Mouse (Mus musculus) stomach, postnatal 0 days (tissue): Measurements from ENCODE around the gene Ccno. TPM values are rescaled to one million over a fixed set of nuclear protein-coding genes. Genes with fewer than 3 reads are reported as not detected.

ENCODE experiments used
- ATAC-seq: fragments of 200-750 bp; cut with Nextera tagmentation; 2 replicates; pipeline ENCODE4 v1.8.0; 2017; ENCODE audit not compliant: low FRiP score, low TSS enrichment
- DNase-seq: peaks from one replicate; pipeline ENCODE4 v3.0.0-alpha.2; 2016; ENCODE audit warnings: low spot score
- H3K27ac ChIP-seq: fragments of 300-500 bp; sonication (generic); replicated peaks from 2 replicates; pipeline ENCODE4 v1.5.1; 2014; ENCODE audit warnings: mild to moderate bottlenecking, control low read depth
- H3K27me3 ChIP-seq: fragments of 300-500 bp; sonication (generic); 2 replicates; pipeline ENCODE4 v1.6.1; 2014; ENCODE audit warnings: low read length; ENCODE audit not compliant: control insufficient read depth, insufficient read depth
- H3K36me3 ChIP-seq: fragments of 300-500 bp; sonication (generic); 2 replicates; pipeline ENCODE4 v1.6.1; 2014; ENCODE audit warnings: low read length, mixed read lengths; ENCODE audit not compliant: control insufficient read depth, insufficient read depth
- H3K4me1 ChIP-seq: fragments of 300-500 bp; sonication (generic); replicated peaks from 2 replicates; pipeline ENCODE4 v1.6.1; 2014; ENCODE audit warnings: antibody characterized with exemption; ENCODE audit not compliant: control insufficient read depth, insufficient read depth
- H3K4me2 ChIP-seq: fragments of 300-500 bp; sonication (generic); replicated peaks from 2 replicates; pipeline ENCODE4 v1.6.1; 2014; ENCODE audit warnings: low read depth, mild to moderate bottlenecking, control low read depth, moderate library complexity
- H3K4me3 ChIP-seq: fragments of 300-500 bp; sonication (generic); 2 replicates; pipeline ENCODE4 v1.5.1; 2014; ENCODE audit warnings: low read depth, low read length, control low read depth
- H3K9ac ChIP-seq: fragments of 300-500 bp; sonication (generic); 2 replicates; pipeline ENCODE4 v1.6.1; 2014; ENCODE audit warnings: mild to moderate bottlenecking, low read length, control low read depth, mixed read lengths
- H3K9me3 ChIP-seq: fragments of 300-500 bp; sonication (generic); 2 replicates; pipeline ENCODE4 v1.6.1; 2016; ENCODE audit warnings: low read length; ENCODE audit not compliant: control insufficient read depth
- CTCF ChIP-seq: IDR thresholded peaks from 2 replicates; pipeline ENCODE4 v1.5.1; 2016; ENCODE audit warnings: antibody characterized with exemption, low read depth, mild to moderate bottlenecking, moderate library complexity
- EP300 ChIP-seq: optimal IDR thresholded peaks from 2 replicates; pipeline ENCODE3; 2016; ENCODE audit warnings: antibody characterized with exemption
- WGBS: fragments of 180-500 bp; shearing (Covaris S2); extraction: QIAGEN DNeasy Blood & Tissue Kit; methylation state at CpG from one replicate; pipeline ENCODE4 v1.1.7; 2014; 5-methylcytosine and 5-hydroxymethylcytosine counted together
- polyA plus RNA-seq: library from polyadenylated mRNA; unstranded; fragments of >200 nt; fragmentation: Nextera tagmentation; extraction: Ambion mirVana; gene quantifications from 2 replicates; pipeline ENCODE4 v1.2.1, GENCODE M21; 2015

Gene Ccno
- polyA plus RNA-seq, 1 experiment from 2014 or later = 0.41 TPM

DNA sequence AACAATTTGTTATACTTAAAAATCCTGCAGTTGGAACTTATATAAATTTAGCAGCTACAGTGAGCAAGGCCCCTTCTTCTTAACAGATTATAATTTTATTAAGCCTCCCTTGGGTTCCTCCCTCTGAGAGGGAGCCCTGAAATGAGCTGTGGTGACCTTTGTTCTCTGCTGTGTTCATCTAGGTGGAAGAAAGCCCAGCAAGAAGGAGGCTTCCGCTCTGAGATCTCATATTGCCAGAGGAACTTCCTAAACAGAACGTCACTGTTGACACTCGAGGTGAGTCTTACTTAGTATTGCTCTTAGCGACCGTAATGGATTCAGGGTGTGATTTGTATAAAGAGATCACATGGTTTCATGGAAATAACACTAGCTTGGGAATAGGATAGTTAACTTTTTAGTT lies 24.5 kb upstream of the Ccno start:
- no peak overlapping the region for H3K9ac ChIP-seq
- WGBS = 80% methylated on average over 5 of the region's 5 CpGs
- no peak for ATAC-seq

GRCm38 (mm10) chr13:112964421-112964820 lies 23.2 kb upstream of the Ccno start:
- DNase-seq (no peak), ATAC-seq (no peak)
- no peak overlapping the region for H3K9ac ChIP-seq
- no peak overlapping the region for H3K4me3 ChIP-seq
- H3K4me1 ChIP-seq = no peaks in the 10 kb centered on the region
- H3K27ac ChIP-seq = no peak overlapping the region
- H3K4me2 ChIP-seq = no peak overlapping the region
- TF ChIP-seq CTCF (no peak), EP300 (no peak)
- no peaks in the 10 kb centered on the region for H3K9me3 ChIP-seq
- H3K27me3 ChIP-seq = no peaks in the 10 kb centered on the region
- 90% methylated on average over 12 of the region's 12 CpGs for WGBS
- peaks cover 7% of the 10 kb centered on the region; the same call in 1 of the 2 replicates for H3K36me3 ChIP-seq

More for the DNA sequence above, 24.5 kb upstream of the Ccno start:
- H3K4me1 ChIP-seq = no peaks in the 10 kb centered on the region
- TF ChIP-seq EP300 = no peak
- TF ChIP-seq CTCF = no peak
- no peak overlapping the region for H3K4me3 ChIP-seq
- DNase-seq = no peak
- no peaks in the 10 kb centered on the region for H3K27me3 ChIP-seq
- no peak overlapping the region for H3K27ac ChIP-seq
- no peaks in the 10 kb centered on the region for H3K9me3 ChIP-seq
- no peak overlapping the region for H3K4me2 ChIP-seq
- peaks cover 10% of the 10 kb centered on the region; the same call in 1 of the 2 replicates for H3K36me3 ChIP-seq

- DNase-seq (no peak), ATAC-seq (no peak)
- no peak overlapping the region for H3K4me2 ChIP-seq
- 91% methylated on average over 5 of the region's 5 CpGs for WGBS
- no peaks in the 10 kb centered on the region for H3K27me3 ChIP-seq
- peaks cover 3% of the 10 kb centered on the region; the same call in 1 of the 2 replicates for H3K36me3 ChIP-seq
- no peak overlapping the region for H3K27ac ChIP-seq
- H3K9ac ChIP-seq = no peak overlapping the region
- no peak for TF ChIP-seq EP300
- no peak for TF ChIP-seq CTCF
- H3K4me1 ChIP-seq = no peaks in the 10 kb centered on the region
- no peak overlapping the region for H3K4me3 ChIP-seq
- H3K9me3 ChIP-seq = no peaks in the 10 kb centered on the region
Measured at GRCm38 (mm10) chr13:112967267-112967666, 20.3 kb upstream of the Ccno start.

GRCm38 (mm10) chr13:112976720-112977119 lies 10.9 kb upstream of the Ccno start:
- TF ChIP-seq CTCF = no peak
- TF ChIP-seq EP300 = no peak
- H3K4me3 ChIP-seq = no peak overlapping the region
- H3K9ac ChIP-seq = no peak overlapping the region
- no peaks in the 10 kb centered on the region for H3K36me3 ChIP-seq
- H3K9me3 ChIP-seq = no peaks in the 10 kb centered on the region
- H3K27ac ChIP-seq = no peak overlapping the region
- no peaks in the 10 kb centered on the region for H3K4me1 ChIP-seq
- no peaks in the 10 kb centered on the region for H3K27me3 ChIP-seq
- 39% methylated on average over 10 of the region's 10 CpGs for WGBS
- DNase-seq (no peak), ATAC-seq (no peak)
- H3K4me2 ChIP-seq = no peak overlapping the region

- Histone ChIP-seq H3K4me3 (no peak overlapping the region), H3K9me3 (no peaks in the 10 kb centered on the region), H3K36me3 (no peaks in the 10 kb centered on the region), H3K9ac (no peak overlapping the region), H3K4me1 (peaks cover 5% of the 10 kb centered on the region; the same call in 1 of the 2 replicates), H3K27me3 (peaks cover 8% of the 10 kb centered on the region; the same call in 1 of the 2 replicates), H3K27ac (no peak overlapping the region), H3K4me2 (no peak overlapping the region)
- DNase-seq = no peak
- no peak for ATAC-seq
- WGBS = 18% methylated on average over 18 of the region's 18 CpGs
- no peak for TF ChIP-seq EP300
- no peak for TF ChIP-seq CTCF
Measured at GRCm38 (mm10) chr13:112985605-112986450, 1.8 kb upstream of the Ccno start.

DNA sequence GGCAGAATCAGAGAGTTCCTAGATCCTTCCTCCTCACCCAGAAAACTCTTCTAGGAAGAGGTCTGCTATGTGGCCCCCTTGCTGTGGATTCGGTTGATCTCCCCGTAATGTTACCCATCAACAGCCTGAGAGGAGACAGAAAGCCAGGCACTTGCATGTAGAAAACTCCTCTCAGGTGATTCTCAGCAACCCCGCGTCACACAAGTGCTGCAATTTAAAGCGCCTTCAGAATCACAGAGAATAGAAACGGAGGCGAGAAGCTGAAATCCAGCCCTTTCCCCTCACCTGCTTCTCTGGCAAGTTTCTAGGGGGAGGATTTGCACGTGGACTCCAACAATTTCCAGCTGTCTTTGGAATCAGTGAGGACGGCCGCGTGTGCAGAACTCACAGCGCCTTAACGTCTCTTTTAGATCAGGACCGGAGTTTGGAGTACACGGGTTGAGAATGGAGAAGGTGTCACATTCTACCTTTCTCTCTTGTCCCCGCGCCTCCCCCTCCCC lies 1.1 kb upstream of the Ccno start:
- H3K27ac ChIP-seq = no peak overlapping the region
- ATAC-seq (no peak), DNase-seq (no peak)
- H3K27me3 ChIP-seq = peaks cover 8% of the 10 kb centered on the region; the same call in 1 of the 2 replicates
- 4% methylated on average over 17 of the region's 17 CpGs for WGBS
- H3K9ac ChIP-seq = no peak overlapping the region
- no peaks in the 10 kb centered on the region for H3K9me3 ChIP-seq
- H3K4me3 ChIP-seq = no peak overlapping the region
- no peaks in the 10 kb centered on the region for H3K36me3 ChIP-seq
- TF ChIP-seq EP300 = no peak
- no peak overlapping the region for H3K4me2 ChIP-seq
- H3K4me1 ChIP-seq = peaks cover 5% of the 10 kb centered on the region; the same call in 1 of the 2 replicates
